Mouse (Mus musculus) MEL (cell line): ENCODE results near the gene Sox1.

Experiments
- CHD1 ChIP-seq: IDR thresholded peaks from 2 replicates; pipeline ENCODE4 v1.6.1; 2012; ENCODE audit warnings: low read depth, mild to moderate bottlenecking, inconsistent platforms, low read length, improper control_type of control experiment
- CHD2 ChIP-seq: IDR thresholded peaks from 2 replicates; pipeline ENCODE4 v1.6.1; 2011; ENCODE audit warnings: low read length, improper control_type of control experiment
- CTCF ChIP-seq, 3 experiments: IDR thresholded peaks in 2 of 3; conservative IDR thresholded peaks in 1 of 3; 2 replicates each; pipeline ENCODE4 v1.5.1; 2011 to 2012; ENCODE audit warnings: low read length in 3 of 3, low read depth in 2 of 3, mild to moderate bottlenecking in 2 of 3, improper control_type of control experiment in 1 of 3, inconsistent platforms in 1 of 3, mixed read lengths in 1 of 3, moderate library complexity in 1 of 3; ENCODE audit not compliant: control insufficient read depth in 1 of 3, insufficient read depth in 1 of 3, poor library complexity in 1 of 3, severe bottlenecking in 1 of 3
- ETS1 ChIP-seq: IDR thresholded peaks from 2 replicates; pipeline ENCODE4 v1.6.1; 2012; ENCODE audit warnings: low read depth, mild to moderate bottlenecking, inconsistent platforms, low read length, improper control_type of control experiment, moderate library complexity
- KAT2A ChIP-seq: conservative IDR thresholded peaks from 2 replicates; pipeline ENCODE4 v1.6.1; 2012; ENCODE audit warnings: low read depth, low read length, improper control_type of control experiment, inconsistent platforms
- MAX ChIP-seq: IDR thresholded peaks from 2 replicates; pipeline ENCODE4 v1.6.1; 2011; ENCODE audit warnings: low read length, improper control_type of control experiment
- POLR2A ChIP-seq, 2 experiments: IDR thresholded peaks; 2 replicates each; pipeline ENCODE4 v1.6.1; 2011 to 2012; ENCODE audit warnings: low read length in 2 of 2, mild to moderate bottlenecking in 2 of 2, control low read depth in 1 of 2, improper control_type of control experiment in 1 of 2, low read depth in 1 of 2, moderate library complexity in 1 of 2; ENCODE audit not compliant: control insufficient read depth in 1 of 2, insufficient read depth in 1 of 2, poor library complexity in 1 of 2
- POLR2AphosphoS2 ChIP-seq: IDR thresholded peaks from 2 replicates; pipeline ENCODE4 v1.6.1; 2011; ENCODE audit warnings: low read length, improper control_type of control experiment
- TCF12 ChIP-seq: IDR thresholded peaks from 2 replicates; pipeline ENCODE4 v1.6.1; 2014; ENCODE audit warnings: low read depth, mild to moderate bottlenecking, inconsistent platforms, low read length, improper control_type of control experiment, moderate library complexity
- ZKSCAN1 ChIP-seq: IDR thresholded peaks from 2 replicates; pipeline ENCODE4 v1.6.1; 2012; ENCODE audit warnings: low read depth, mild to moderate bottlenecking, inconsistent platforms, low read length, improper control_type of control experiment, moderate library complexity

- TF ChIP-seq POLR2A (IDR thresholded peaks at IDR 0.05; ENCODE audit: control insufficient read depth in 1 of 2, insufficient read depth in 1 of 2, low read depth in 1 of 2, low read length in 2 of 2, poor library complexity in 1 of 2) = no peak
- TF ChIP-seq TCF12 = no peak
- no peak for TF ChIP-seq CTCF (IDR thresholded peaks at IDR 0.05 in 2 of 3, conservative IDR thresholded peaks at IDR 0.05 in 1 of 3; ENCODE audit: control insufficient read depth in 1 of 3, insufficient read depth in 1 of 3, low read depth in 2 of 3, low read length in 3 of 3, poor library complexity in 1 of 3, severe bottlenecking in 1 of 3)
- TF ChIP-seq ETS1 = no peak
- TF ChIP-seq MAX = no peak
- TF ChIP-seq ZKSCAN1 = no peak
- TF ChIP-seq POLR2AphosphoS2 = no peak
- no peak for TF ChIP-seq CHD2
- TF ChIP-seq KAT2A = no peak
- TF ChIP-seq CHD1 = no peak
Measured at GRCm38 (mm10) chr8:12438021-12438420, 42.9 kb downstream of the Sox1 start.
